Mouse (Mus musculus) adrenal gland, adult 10 weeks (tissue): ENCODE data around the gene Stfa3. TPM values are rescaled to one million over a fixed set of nuclear protein-coding genes. Genes with fewer than 3 reads are reported as not detected.

Experiments used
- polyA plus RNA-seq: library from polyadenylated mRNA; stranded (reverse); fragments of 350-450 nt; fragmentation: Illumina TruSeq; extraction: RNeasy Lipid Tissue Mini Kit (QIAGEN cat#74804); gene quantifications from one replicate; pipeline ENCODE4 v1.2.3, GENCODE M21; 2014; ENCODE audit warnings: low read depth, low replicate concordance

The Stfa3 gene
- not detected for polyA plus RNA-seq

DNA sequence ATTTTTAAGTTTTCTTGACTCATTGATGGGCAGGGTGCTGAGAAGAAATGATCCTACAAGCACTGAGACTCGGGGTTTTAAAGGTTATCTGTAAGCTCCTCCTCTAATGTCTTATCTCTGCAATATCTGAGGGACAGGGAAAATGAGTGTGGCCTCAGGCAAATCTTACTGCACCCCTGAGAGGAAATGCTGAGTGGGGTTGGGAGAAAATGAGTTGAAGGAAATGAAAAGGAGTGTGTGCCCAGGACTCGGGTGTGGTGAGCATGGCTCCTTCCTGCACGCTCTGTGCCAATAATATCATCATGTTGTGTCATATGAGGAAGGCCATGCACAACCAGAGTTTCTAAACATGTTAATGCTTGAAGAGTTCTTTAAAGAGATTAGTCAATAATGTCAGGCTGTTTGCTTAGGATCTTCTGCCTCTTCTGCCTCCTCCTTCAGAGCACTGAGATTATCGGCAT lies at the start of gene Stfa3:
Stfa3 (minus strand) TSS at position 51 of the 461 bp plus-strand sequence.

GRCm38 (mm10) chr16:36408357-36408756 lies 46.8 kb downstream of the Stfa3 start, which contains the start of gene Stfa2:
Gene Stfa2, minus strand, starts transcription at chr16:36408457.

Other genes starting within 250 kb of the Stfa3 start
- gene Gm5416, start 245.0 kb downstream of the Stfa3 start, polyA plus RNA-seq = not detected
- gene 2010005H15Rik, start 233.9 kb downstream of the Stfa3 start, polyA plus RNA-seq = not detected
- not detected for gene Stfa1, start 178.4 kb downstream of the Stfa3 start, polyA plus RNA-seq
- not detected for gene BC117090, start 121.1 kb downstream of the Stfa3 start, polyA plus RNA-seq
- gene BC100530, start 87.6 kb downstream of the Stfa3 start, polyA plus RNA-seq = not detected
- gene Stfa2, start 46.9 kb downstream of the Stfa3 start, polyA plus RNA-seq = not detected
- not detected for gene Casr, start 106.7 kb upstream of the Stfa3 start, polyA plus RNA-seq
- 5.6 TPM for gene Cd86, start 210.7 kb upstream of the Stfa3 start, polyA plus RNA-seq
- not detected for gene Ildr1, start 238.6 kb upstream of the Stfa3 start, polyA plus RNA-seq